Mouse (Mus musculus): ENCODE results near the gene Rlf. TPM values are rescaled to one million over a fixed set of nuclear protein-coding genes. Genes with fewer than 3 reads are reported as not detected.

The Rlf gene
- polyA plus RNA-seq, 1 experiment = 29.2 TPM

DNA sequence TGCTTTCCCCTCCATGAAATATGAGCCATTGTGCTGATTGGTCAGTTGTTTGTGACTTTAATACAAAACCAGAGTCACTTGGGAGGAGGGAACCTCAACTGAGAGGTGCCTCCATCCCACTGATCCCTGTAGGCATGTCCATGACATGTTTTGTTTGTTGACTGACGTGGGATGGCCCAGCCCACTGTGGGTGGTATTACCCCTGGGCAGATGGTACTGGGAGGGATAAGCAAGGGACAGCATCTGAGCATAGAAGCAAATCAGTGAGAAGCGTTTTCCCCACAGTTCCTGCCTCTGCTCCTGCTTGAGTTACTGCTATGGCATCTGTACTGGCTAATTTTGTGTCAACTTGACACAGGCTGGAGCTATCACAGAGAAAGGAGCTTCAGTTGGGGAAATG is 1.3 kb upstream of the Rlf start:
- Histone ChIP-seq H3K4me3 (ENCODE audit: insufficient read depth, low read length) (no peak overlapping the region), H3K27ac (ENCODE audit: insufficient read depth, low read length) (no peak overlapping the region), H3K4me1 (ENCODE audit: control insufficient read depth, insufficient read depth, low read length) (peaks cover 10% of the 10 kb centered on the region)
- TF ChIP-seq CTCF (IDR thresholded peaks at IDR 0.05; ENCODE audit: borderline replicate concordance, insufficient read depth, low read length) (no peak), POLR2A (IDR thresholded peaks at IDR 0.05; ENCODE audit: low read depth, low read length) (no peak)

DNA sequence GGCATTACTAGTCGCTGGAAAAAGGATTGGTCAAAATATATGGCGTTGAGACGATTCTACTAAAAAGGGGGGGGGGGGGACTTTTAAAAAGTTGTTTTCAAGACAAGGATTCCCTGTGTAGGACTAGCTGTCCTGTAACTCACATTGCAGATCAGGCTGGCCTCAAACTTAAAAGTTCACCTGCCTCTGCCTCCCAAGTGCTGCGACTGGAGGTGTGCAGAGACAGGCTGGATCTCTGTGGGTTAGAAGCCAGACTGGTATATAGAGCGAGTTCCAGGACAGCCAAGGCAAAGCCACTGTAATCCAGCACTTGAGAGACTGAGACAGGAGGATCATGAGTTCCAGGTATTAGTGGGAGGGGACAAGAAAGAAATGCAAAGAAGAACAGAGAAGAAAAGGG is 605 bp upstream of the Rlf start:
- Histone ChIP-seq H3K4me3 (ENCODE audit: insufficient read depth, low read length) (peak overlapping the region; percentile 71), H3K27ac (ENCODE audit: insufficient read depth, low read length) (no peak overlapping the region), H3K4me1 (ENCODE audit: control insufficient read depth, insufficient read depth, low read length) (peaks cover 10% of the 10 kb centered on the region)
- no peak for TF ChIP-seq POLR2A (IDR thresholded peaks at IDR 0.05; ENCODE audit: low read depth, low read length)
- no peak for TF ChIP-seq CTCF (IDR thresholded peaks at IDR 0.05; ENCODE audit: borderline replicate concordance, insufficient read depth, low read length)

DNA sequence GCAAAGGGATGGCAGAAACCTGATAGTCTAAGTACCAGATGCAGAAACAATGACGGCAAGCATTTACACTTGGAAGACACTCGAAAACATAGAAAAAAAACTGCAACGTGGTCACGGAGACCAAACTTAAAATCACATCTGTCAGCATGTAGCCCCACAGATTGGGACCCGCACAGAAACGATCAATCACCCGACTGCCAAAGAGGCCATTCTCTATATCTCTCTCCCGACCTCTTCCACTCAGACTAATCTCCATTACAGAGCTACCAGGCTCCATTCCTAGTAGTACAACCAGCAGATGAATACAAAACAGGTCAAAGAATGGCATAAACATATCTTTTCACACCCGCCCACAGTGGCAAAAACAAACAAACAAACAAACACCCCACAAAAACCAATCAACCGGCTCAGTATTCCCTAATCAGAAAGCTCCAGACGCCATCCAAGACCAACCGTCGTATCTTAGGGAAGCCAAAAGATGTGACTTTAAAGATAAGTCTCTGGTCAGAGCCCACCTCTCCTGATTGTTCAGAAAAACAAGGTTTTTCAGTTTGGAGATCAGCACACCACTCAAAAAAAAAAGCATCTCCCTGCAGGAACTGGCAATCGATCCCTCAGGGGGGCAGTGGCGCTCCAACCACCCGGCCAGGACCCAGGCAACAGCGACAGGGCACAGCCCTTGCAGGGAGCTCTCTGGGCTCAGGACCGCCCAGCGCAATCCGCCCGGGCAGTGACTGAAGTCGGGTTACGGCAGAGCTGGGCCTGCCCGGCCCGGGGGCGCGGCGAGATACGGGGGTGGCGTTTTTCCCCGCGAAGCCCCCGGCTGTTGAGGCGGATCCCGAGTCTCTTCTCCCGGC is 720 bp downstream of the Rlf start:
- Histone ChIP-seq H3K4me1 (ENCODE audit: control insufficient read depth, insufficient read depth, low read length) (peaks cover 10% of the 10 kb centered on the region), H3K4me3 (ENCODE audit: insufficient read depth, low read length) (peak overlapping the region; percentile 77), H3K27ac (ENCODE audit: insufficient read depth, low read length) (peak overlapping the region; percentile 33)
- TF ChIP-seq POLR2A (IDR thresholded peaks at IDR 0.05; ENCODE audit: low read depth, low read length) = no peak
- TF ChIP-seq CTCF (IDR thresholded peaks at IDR 0.05; ENCODE audit: borderline replicate concordance, insufficient read depth, low read length) = no peak

DNA sequence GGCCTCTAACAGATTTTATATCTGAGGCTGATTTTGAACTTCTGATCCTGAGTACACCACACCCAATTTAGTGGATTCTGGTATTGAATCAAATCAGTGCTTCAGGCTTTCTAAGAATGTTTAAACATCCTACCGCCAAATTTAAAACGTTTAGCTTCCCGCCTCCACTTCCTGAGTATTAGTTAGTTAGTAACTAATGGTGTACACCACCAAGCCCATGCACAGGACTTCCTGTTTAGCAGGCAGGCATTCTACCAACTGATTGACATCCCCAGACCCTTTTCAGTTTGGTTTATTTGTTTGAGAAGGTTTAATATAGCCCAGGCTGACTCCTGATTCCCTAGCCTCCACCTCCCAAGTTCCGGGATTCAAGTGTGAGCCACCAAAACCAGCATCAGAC is 6.0 kb downstream of the Rlf start:
- TF ChIP-seq CTCF (IDR thresholded peaks at IDR 0.05; ENCODE audit: borderline replicate concordance, insufficient read depth, low read length) (no peak), POLR2A (IDR thresholded peaks at IDR 0.05; ENCODE audit: low read depth, low read length) (no peak)
- H3K4me1 ChIP-seq (ENCODE audit: control insufficient read depth, insufficient read depth, low read length) = peaks cover 10% of the 10 kb centered on the region
- H3K4me3 ChIP-seq (ENCODE audit: insufficient read depth, low read length) = no peak overlapping the region
- H3K27ac ChIP-seq (ENCODE audit: insufficient read depth, low read length) = no peak overlapping the region

DNA sequence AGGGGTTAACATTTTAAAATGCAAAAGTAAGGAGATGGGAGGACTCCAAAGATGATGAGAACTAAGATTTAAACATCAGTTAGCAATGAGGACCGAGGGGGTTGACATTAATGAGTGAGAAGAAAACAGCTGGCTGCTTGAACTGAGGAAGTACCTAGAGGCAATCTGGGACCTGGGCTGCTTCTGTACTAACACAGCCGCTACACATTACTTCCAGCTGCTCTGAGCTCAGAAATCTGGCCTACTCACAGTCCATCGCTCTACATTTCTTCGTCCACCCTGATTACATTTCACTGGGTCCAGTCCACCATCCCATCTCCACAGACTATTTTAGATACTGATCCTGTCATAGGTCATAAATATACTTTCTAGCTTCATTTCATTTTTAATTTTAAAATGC is 17.0 kb downstream of the Rlf start:
- TF ChIP-seq POLR2A (IDR thresholded peaks at IDR 0.05; ENCODE audit: low read depth, low read length) (no peak), CTCF (IDR thresholded peaks at IDR 0.05; ENCODE audit: borderline replicate concordance, insufficient read depth, low read length) (no peak)
- Histone ChIP-seq H3K27ac (ENCODE audit: insufficient read depth, low read length) (no peak overlapping the region), H3K4me3 (ENCODE audit: insufficient read depth, low read length) (no peak overlapping the region), H3K4me1 (ENCODE audit: control insufficient read depth, insufficient read depth, low read length) (no peaks in the 10 kb centered on the region)

DNA sequence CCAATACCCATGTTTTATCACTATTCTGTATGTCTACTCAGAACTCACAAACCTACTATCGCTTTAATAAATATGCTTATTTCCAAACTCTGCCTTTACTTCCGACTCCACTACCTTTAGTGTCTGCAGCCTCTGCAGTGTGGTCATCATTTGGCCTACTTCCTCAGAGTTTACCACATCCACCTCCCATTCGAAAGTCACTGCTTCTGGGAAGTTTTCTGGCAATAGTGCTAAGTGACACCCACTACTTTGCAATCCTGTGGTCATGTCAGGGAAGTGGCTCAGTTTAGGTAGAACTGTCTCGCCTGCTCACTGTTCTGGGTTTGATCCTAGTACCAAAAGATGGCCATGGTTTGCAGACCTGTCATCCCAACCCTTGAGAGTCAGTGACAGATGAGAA is 17.9 kb downstream of the Rlf start:
- no peak overlapping the region for H3K27ac ChIP-seq (ENCODE audit: insufficient read depth, low read length)
- TF ChIP-seq POLR2A (IDR thresholded peaks at IDR 0.05; ENCODE audit: low read depth, low read length) (no peak), CTCF (IDR thresholded peaks at IDR 0.05; ENCODE audit: borderline replicate concordance, insufficient read depth, low read length) (no peak)
- H3K4me1 ChIP-seq (ENCODE audit: control insufficient read depth, insufficient read depth, low read length) = no peaks in the 10 kb centered on the region
- no peak overlapping the region for H3K4me3 ChIP-seq (ENCODE audit: insufficient read depth, low read length)

DNA sequence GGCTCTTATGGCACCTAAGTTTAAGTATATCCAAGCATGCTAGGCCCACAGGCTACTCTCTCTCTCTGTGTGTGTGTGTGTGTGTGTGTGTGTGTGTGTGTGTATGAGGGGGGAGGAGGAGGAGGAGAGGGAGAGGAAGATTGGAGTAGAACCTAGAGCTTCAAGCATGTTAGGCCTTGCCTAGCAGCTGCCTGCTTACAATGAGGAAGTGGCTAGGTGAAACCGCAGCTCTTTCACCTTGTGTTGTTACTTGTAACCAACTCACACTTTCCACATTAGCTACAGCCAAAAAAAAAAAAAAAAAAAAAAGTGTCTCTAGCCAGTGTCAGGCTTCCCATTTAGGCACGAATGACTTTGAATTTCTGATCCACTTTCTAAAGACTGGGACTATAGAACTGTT is 18.7 kb downstream of the Rlf start:
- Histone ChIP-seq H3K4me3 (ENCODE audit: insufficient read depth, low read length) (no peak overlapping the region), H3K27ac (ENCODE audit: insufficient read depth, low read length) (no peak overlapping the region), H3K4me1 (ENCODE audit: control insufficient read depth, insufficient read depth, low read length) (no peaks in the 10 kb centered on the region)
- TF ChIP-seq POLR2A (IDR thresholded peaks at IDR 0.05; ENCODE audit: low read depth, low read length) (no peak), CTCF (IDR thresholded peaks at IDR 0.05; ENCODE audit: borderline replicate concordance, insufficient read depth, low read length) (no peak)

DNA sequence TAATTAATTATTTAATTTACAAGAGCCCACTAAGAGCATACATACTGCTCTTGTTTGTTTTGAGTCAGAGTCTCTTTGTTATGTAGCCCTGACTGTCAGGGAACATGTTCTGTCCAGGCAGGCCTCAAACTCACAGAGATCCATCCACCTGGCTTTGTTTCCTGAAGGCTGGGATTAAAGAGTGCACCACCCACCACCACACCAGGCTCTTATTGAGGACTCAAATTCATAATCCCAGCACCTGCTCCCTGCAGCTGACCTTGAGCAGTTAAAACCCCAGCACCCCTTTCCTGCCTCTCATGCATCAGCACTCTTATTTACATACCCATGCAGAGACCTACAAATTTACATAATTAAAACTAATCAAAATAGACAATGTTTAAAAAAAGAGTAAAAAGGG is 20.1 kb downstream of the Rlf start:
- H3K4me3 ChIP-seq (ENCODE audit: insufficient read depth, low read length) = no peak overlapping the region
- no peaks in the 10 kb centered on the region; the same call in none of the 2 replicates for H3K4me1 ChIP-seq (ENCODE audit: control insufficient read depth, insufficient read depth, low read length)
- no peak overlapping the region for H3K27ac ChIP-seq (ENCODE audit: insufficient read depth, low read length)
- TF ChIP-seq CTCF (IDR thresholded peaks at IDR 0.05; ENCODE audit: borderline replicate concordance, insufficient read depth, low read length) = no peak
- TF ChIP-seq POLR2A (IDR thresholded peaks at IDR 0.05; ENCODE audit: low read depth, low read length) = no peak

DNA sequence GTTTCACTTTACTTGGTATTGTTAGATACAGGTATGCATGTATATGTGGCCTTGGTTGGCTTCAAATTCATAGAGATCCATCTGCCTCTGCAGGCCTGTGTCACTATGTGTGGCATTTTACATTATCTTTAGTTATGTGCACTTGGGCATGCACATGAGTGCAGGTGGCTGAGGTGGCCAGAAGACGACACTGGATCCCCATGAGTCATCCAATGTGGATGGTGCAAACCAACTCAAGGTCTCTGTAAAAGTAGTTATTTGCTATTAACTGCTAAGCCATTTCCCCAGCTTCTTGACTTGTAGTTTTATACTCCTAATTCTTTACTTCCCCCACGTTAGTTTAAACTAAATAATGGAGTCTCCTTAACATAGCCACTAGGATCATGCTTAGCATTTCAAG is 22.6 kb downstream of the Rlf start:
- Histone ChIP-seq H3K4me3 (ENCODE audit: insufficient read depth, low read length) (no peak overlapping the region), H3K27ac (ENCODE audit: insufficient read depth, low read length) (no peak overlapping the region), H3K4me1 (ENCODE audit: control insufficient read depth, insufficient read depth, low read length) (no peaks in the 10 kb centered on the region; the same call in none of the 2 replicates)
- TF ChIP-seq POLR2A (IDR thresholded peaks at IDR 0.05; ENCODE audit: low read depth, low read length) (no peak), CTCF (IDR thresholded peaks at IDR 0.05; ENCODE audit: borderline replicate concordance, insufficient read depth, low read length) (no peak)

DNA sequence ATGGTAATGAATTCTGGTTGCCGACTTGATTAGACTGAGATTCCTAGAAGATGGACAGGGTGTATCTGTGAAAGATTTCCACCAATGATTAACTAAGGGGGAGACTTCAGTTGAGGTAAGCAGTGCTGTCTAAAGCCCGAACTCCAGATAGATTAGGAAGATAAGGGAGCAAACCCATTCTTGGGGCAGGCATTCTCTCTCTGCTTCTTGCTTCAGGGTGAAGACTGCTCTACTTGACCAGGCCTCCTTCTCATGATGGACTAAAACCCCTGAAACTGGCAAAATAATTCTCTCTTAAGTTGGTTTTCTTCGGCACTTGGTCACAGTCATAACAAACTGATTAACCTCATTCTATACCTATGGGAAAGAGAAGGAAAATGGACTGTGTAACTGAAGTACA is 25.5 kb downstream of the Rlf start:
- H3K4me3 ChIP-seq (ENCODE audit: insufficient read depth, low read length) = no peak overlapping the region
- H3K27ac ChIP-seq (ENCODE audit: insufficient read depth, low read length) = no peak overlapping the region
- no peaks in the 10 kb centered on the region; the same call in none of the 2 replicates for H3K4me1 ChIP-seq (ENCODE audit: control insufficient read depth, insufficient read depth, low read length)
- no peak for TF ChIP-seq POLR2A (IDR thresholded peaks at IDR 0.05; ENCODE audit: low read depth, low read length)
- no peak for TF ChIP-seq CTCF (IDR thresholded peaks at IDR 0.05; ENCODE audit: borderline replicate concordance, insufficient read depth, low read length)
